Mouse (Mus musculus): ENCODE data around the gene Gm7247.
"Not testable (repeated sequence)": the region's sequence is repeated elsewhere in the genome, so short reads cannot be mapped to it uniquely, and the experiment has no call there.

The Gm7247 gene

GRCm38 (mm10) chr14:51361456-51361855 lies at the start of gene Gm7247:
Gm7247 (plus strand) TSS chr14:51361756.
- DNase-seq (ENCODE audit: extremely low read depth, low read depth), result no peak

DNA sequence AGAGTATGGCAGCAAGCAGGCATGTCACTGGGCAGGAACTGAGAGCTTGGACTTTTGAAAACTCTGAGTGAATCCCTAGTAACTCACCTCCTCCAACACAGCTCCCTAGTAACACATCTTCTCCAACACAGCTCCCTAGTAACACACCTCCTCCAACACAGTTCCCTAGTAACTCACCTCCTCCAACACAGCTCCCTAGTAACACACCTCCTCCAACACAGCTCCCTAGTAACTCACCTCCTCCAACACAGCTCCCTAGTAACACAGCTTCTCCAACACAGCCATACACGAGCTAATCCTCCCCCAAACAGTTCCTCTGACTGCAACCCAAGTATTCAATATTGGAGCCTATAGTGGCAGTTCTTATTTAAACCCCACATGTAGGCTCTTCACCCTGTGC lies 37.6 kb upstream of the Gm7247 start:
- DNase-seq (ENCODE audit: extremely low read depth, low read depth), result no peak

DNA sequence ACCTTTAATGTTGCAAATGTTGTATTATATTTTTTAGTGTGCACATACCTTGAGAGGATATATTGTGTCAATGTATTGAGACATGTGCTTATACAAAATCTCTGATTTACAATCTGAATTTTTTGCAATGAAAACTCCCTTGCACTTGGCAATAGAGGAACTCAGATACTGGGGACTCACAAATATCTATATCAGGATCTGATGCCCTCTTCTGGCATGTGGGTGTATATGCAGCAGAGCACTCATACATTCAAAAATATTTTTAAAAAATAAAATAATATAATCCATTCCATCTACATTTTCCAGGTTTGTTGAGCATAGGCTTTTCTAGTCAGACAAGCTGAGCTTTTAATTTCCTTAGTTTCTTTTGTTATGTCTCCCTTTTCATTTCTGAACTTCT lies 15.5 kb upstream of the Gm7247 start:
- DNase-seq (ENCODE audit: extremely low read depth, low read depth), result no peak

DNA sequence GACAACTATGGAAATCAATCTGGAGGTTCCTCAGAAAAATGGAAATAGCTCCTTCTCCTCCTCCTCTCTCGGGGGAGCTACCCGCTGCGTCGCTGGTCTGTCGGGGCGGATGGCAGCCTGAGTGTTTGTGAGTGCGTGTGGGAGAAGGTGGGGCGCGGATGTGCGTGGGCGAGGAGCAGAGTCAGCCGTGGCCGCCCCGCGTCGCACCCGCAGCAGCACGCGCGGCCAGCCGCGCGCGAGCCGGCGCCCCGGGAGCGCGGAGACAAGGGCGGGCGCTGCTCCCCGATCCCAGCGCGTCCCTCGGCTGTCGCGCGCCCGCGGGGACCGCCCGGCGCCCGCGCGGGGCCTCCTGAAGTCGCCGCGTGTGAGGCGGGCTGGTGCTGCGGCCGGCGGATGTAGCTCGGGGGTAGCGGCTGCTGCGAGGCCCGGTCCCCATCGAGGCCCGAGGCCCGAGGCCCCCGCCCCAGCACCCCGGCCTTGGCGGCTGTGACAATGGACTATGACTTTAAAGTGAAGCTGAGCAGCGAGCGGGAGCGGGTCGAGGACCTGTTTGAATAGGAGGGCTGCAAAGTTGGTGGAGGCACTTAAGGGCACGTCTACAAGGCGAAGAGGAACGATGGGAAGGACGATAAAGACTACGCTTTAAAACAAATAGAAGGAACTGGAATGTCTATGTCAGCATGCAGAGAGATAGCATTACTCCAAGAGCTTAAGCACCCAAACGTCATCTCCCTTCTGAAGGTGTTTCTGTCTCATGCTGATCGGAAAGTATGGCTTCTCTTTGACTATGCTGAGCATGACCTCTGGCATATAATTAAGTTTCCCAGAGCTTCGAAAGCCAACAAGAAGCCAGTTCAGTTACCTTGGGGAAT lies 3.2 kb upstream of the Gm7247 start:
- DNase-seq (ENCODE audit: extremely low read depth, low read depth), result no peak

- DNase-seq (ENCODE audit: extremely low read depth, low read depth), result no peak
Measured at GRCm38 (mm10) chr14:51382805-51383204, 21.2 kb downstream of the Gm7247 start.

- no peak for DNase-seq (ENCODE audit: extremely low read depth, low read depth)
Measured at GRCm38 (mm10) chr14:51384351-51384750, 22.8 kb downstream of the Gm7247 start.

GRCm38 (mm10) chr14:51385741-51386140 lies 24.2 kb downstream of the Gm7247 start:
- DNase-seq (ENCODE audit: extremely low read depth, low read depth), result no peak

GRCm38 (mm10) chr14:51387768-51388167 lies 26.2 kb downstream of the Gm7247 start:
- no peak for DNase-seq (ENCODE audit: extremely low read depth, low read depth)

DNA sequence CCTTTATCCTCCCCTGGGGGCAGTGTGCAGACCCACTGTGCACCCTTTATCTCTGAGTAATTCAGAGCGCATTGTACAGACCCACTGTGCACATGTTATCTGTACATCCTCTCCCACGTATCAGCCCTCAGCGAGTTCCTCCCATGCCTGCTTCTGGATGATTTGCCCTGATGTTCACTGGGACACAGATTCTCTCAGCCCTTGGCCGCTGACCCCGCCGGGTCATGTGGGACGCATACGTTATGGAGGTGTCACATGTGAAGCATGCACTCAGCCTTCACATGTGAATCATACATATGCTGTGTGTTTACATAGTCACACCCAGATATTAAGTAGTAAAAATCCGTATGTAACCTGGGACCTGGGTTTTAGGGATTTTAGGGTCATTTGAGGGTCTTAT lies 26.7 kb downstream of the Gm7247 start:
- no peak for DNase-seq (ENCODE audit: extremely low read depth, low read depth)

GRCm38 (mm10) chr14:51410520-51410919 lies 49.0 kb downstream of the Gm7247 start, which contains the start of gene Vmn2r88:
Vmn2r88 (plus strand) TSS chr14:51410820.
- DNase-seq (ENCODE audit: extremely low read depth, low read depth), result no peak

GRCm38 (mm10) chr14:51423885-51424284 lies 62.3 kb downstream of the Gm7247 start:
- DNase-seq (ENCODE audit: extremely low read depth, low read depth), result no peak

GRCm38 (mm10) chr14:51430138-51430537 lies 68.6 kb downstream of the Gm7247 start:
- not testable (repeated sequence) for DNase-seq (ENCODE audit: extremely low read depth, low read depth)

DNA sequence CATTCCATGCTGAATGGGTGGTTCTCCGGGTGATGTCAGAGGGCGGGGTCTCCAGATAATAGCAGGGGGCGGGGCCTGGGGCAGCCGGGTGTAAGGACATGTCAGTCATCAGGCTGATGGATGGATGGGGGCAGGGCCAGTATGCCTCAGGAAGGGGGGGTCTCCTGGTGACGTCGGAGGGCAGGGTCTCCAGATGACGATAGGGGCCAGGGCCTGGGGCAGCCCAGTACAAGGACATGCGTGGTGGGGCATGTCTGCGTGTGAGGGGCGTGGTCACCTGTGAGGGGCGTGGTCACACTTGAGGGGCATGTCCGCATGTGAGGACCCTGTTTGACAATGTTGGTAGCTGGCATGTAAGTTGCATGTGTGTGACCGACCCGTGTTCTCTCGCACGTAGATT lies 73.0 kb downstream of the Gm7247 start:
- DNase-seq (ENCODE audit: extremely low read depth, low read depth), result no peak

DNA sequence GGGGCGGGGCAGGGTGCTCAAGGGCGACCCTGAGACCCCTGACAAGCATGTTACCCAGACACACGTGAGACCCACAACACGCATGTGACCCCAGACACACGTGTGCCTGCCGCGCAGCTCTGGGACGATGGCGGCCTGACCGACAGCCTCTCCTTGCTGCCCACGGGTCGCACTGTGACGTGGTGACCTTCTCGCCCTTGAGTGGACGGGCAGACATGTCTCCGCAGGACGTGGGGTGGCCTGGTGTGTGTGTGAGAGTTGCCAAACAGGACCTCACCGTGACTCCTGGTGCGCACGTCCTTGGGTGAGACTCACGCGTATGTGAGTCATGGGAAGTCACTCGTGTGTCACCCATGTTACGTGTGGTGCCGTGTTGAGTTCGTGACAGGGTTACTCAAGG lies 73.5 kb downstream of the Gm7247 start:
- DNase-seq (ENCODE audit: extremely low read depth, low read depth), result no peak

GRCm38 (mm10) chr14:51438955-51439354 lies 77.4 kb downstream of the Gm7247 start:
- no peak for DNase-seq (ENCODE audit: extremely low read depth, low read depth)

- not testable (repeated sequence) for DNase-seq (ENCODE audit: extremely low read depth, low read depth)
Measured at GRCm38 (mm10) chr14:51451557-51451956, 90.0 kb downstream of the Gm7247 start, which contains the start of gene Vmn2r89. Vmn2r89 (plus strand) TSS chr14:51451857.

- not testable (repeated sequence) for DNase-seq (ENCODE audit: extremely low read depth, low read depth)
Measured at GRCm38 (mm10) chr14:51480278-51480677, 118.7 kb downstream of the Gm7247 start.

DNA sequence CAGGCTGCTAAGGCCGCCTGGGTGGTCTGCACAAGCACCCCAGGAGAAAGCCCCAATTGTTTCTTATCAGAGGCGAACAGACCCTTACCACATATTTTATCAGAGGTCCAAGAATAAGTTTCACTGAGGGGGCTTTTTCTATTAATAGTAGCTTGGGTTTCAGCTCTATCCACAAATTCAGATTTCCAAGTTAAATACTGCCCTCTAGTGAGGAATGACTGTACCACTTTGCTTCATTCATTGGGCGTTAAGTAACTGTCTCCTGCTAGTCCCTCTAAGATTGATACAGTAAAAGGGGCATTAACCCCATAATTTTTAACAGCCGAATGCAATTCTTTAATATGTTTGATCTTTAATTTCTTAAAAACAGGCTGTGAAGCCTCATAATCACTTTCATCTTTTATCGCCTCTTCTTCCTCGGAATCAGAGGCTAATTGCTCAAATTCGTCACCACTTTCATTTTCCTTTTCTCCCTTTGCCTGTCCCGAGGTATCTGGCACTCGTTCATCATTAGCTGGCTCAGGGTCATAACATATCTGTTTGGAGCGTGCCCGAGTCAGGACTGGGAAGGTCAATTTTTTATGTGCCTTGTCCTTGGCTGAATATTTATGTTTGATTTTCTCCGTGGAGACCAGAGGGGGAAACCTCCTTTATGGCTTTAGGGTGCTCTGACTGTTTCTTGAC lies 119.9 kb downstream of the Gm7247 start:
- peak; percentile 36 for DNase-seq (ENCODE audit: extremely low read depth, low read depth)

DNA sequence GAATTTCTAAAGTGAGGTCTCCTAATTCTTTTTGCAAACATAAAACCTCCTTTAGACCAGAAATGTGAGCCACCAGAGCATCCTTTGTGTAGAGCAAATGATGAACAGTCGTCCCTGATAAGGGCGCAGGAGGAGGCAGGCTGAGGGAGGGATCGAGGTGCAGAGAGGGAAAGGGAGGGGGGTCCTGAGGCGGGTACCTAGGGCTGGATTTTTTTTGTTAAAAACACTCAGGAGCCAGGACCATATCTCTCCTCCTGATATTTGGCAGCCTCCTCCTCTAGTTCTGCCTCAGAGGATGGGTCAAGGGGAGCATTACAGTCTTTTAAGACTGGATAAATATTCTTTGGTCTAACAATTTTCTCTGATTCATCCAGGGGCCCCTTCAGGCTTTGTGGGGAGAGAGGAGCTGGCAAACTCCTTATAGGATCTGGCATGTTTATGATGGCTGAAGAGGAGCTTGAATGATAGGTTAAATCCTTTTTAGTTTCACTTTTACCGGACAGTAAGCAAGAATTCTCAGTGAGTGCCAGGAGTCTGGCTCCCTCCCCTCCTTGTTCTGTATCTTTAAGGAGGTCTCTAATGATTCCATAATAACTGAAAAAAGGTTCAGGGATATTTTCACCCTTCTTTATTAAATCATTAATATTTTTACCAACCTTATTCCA lies 120.6 kb downstream of the Gm7247 start:
- DNase-seq (ENCODE audit: extremely low read depth, low read depth), result no peak

GRCm38 (mm10) chr14:51482971-51483381 lies 121.4 kb downstream of the Gm7247 start:
- DNase-seq (ENCODE audit: extremely low read depth, low read depth), result not testable (repeated sequence)

DNA sequence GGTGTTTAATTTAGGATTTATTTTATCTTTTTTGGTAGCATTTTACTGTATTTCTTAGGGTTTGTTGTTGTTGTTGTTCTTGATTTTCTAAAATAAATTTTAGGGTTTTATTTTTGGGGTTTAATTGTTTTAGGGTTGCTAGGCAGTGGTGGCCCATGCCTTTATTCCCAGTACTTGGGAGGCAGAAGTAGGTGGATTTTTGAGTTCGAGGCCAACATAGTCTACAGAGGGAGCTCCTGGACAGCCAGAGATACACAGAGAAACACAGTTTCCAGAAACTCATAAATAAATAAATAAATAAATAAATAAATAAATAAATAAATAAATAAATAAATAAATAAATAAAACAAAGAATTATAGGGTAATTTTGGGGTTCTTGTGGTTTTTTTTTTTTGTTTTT lies 122.1 kb downstream of the Gm7247 start:
- no peak for DNase-seq (ENCODE audit: extremely low read depth, low read depth)

GRCm38 (mm10) chr14:51486111-51486510 lies 124.6 kb downstream of the Gm7247 start:
- no peak for DNase-seq (ENCODE audit: extremely low read depth, low read depth)

Measured in MEL-GATA-1-ER (cell line).